ENCODE assay signal across 35 mouse cellular contexts in genomic region chr8:7092831-7093230, GRCm38 (mm10).
"Had no signal": no experiment of that assay in that cellular context is flagged by ENCODE, and none has a peak within 500 bp of the region (broad histone marks: within the 10 kb centered on the region; RNA-seq: fewer than 3 reads in every experiment).

No protein-coding gene starts in this region.

- H3K9me3 ChIP-seq: heart, embryonic 10.5 days; heart, embryonic 12.5 days; heart, embryonic 13.5 days; heart, embryonic 15.5 days; hindbrain, embryonic 10.5 days; hindbrain, embryonic 12.5 days; hindbrain, embryonic 13.5 days; hindbrain, embryonic 15.5 days; intestine, embryonic 15.5 days; kidney, embryonic 15.5 days had no signal

- H3K4me1 ChIP-seq: heart, embryonic 10.5 days; heart, embryonic 12.5 days; heart, embryonic 13.5 days; heart, embryonic 15.5 days; hindbrain, embryonic 10.5 days; hindbrain, embryonic 12.5 days; hindbrain, embryonic 13.5 days; hindbrain, embryonic 15.5 days; intestine, embryonic 15.5 days; kidney, embryonic 15.5 days had no signal

- H3K27me3 ChIP-seq: heart, embryonic 12.5 days; heart, embryonic 13.5 days; heart, embryonic 15.5 days; hindbrain, embryonic 12.5 days; hindbrain, embryonic 13.5 days; hindbrain, embryonic 15.5 days; intestine, embryonic 15.5 days; kidney, embryonic 15.5 days had no signal

- H3K36me3 ChIP-seq: heart, embryonic 10.5 days; heart, embryonic 12.5 days; heart, embryonic 13.5 days; heart, embryonic 15.5 days; hindbrain, embryonic 10.5 days; hindbrain, embryonic 12.5 days; hindbrain, embryonic 13.5 days; hindbrain, embryonic 15.5 days; intestine, embryonic 15.5 days; kidney, embryonic 15.5 days had no signal

- H3K4me3 ChIP-seq: heart, embryonic 10.5 days; heart, embryonic 12.5 days; heart, embryonic 13.5 days; heart, embryonic 15.5 days; hindbrain, embryonic 10.5 days; hindbrain, embryonic 12.5 days; hindbrain, embryonic 13.5 days; hindbrain, embryonic 15.5 days; intestine, embryonic 15.5 days; kidney, embryonic 15.5 days; layer of hippocampus, adult 2 months had no signal

- DNase-seq: heart, postnatal 10 days; heart, postnatal 14 days; heart, postnatal 36 days; heart, postnatal 4 days; kidney, adult 11 months; kidney, adult 18-20 months; kidney, adult 2 months; kidney, adult 8-10 months; kidney, adult 9 months; kidney, postnatal 10 days; kidney, postnatal 14 days; kidney, postnatal 25 days; kidney, postnatal 36 days; kidney, postnatal 4 days; layer of hippocampus, adult 9-11 months; layer of hippocampus, postnatal 36 days had no signal

- H3K9ac ChIP-seq: heart, embryonic 12.5 days; heart, embryonic 13.5 days; heart, embryonic 15.5 days; hindbrain, embryonic 12.5 days; hindbrain, embryonic 13.5 days; hindbrain, embryonic 14.5 days; hindbrain, embryonic 15.5 days; intestine, embryonic 15.5 days; kidney, embryonic 15.5 days had no signal

- H3K4me2 ChIP-seq: heart, embryonic 11.5 days; heart, embryonic 12.5 days; heart, embryonic 13.5 days; heart, embryonic 15.5 days; hindbrain, embryonic 12.5 days; hindbrain, embryonic 13.5 days; hindbrain, embryonic 14.5 days; hindbrain, embryonic 15.5 days; intestine, embryonic 15.5 days; kidney, embryonic 15.5 days had no signal

- ATAC-seq: hindbrain, embryonic 16.5 days; hindbrain, postnatal 0 days; inflammation-experienced regulatory T-cells, adult 6 months; intestine, embryonic 15.5 days; intestine, embryonic 16.5 days; intestine, postnatal 0 days had no signal

- H3K27ac ChIP-seq: heart, embryonic 10.5 days; heart, embryonic 13.5 days; heart, embryonic 15.5 days; hindbrain, embryonic 10.5 days; hindbrain, embryonic 12.5 days; hindbrain, embryonic 13.5 days; hindbrain, embryonic 14.5 days; hindbrain, embryonic 15.5 days; hindbrain, postnatal 0 days; intestine, embryonic 15.5 days; kidney, embryonic 15.5 days; kidney, postnatal 0 days; layer of hippocampus, adult 2 months had no signal
